Mouse (Mus musculus) kidney, adult 2 months (tissue): ENCODE measurements around the gene Gpm6b.

Experiments
- CTCF ChIP-seq: fragments of 200-500 bp; conservative IDR thresholded peaks from 2 replicates; pipeline ENCODE4 v1.5.1; 2011; ENCODE audit warnings: low read depth, mild to moderate bottlenecking, control low read depth, low read length, moderate library complexity, mixed read lengths; ENCODE audit not compliant: insufficient read depth, insufficient read length
- POLR2A ChIP-seq: fragments of 200-500 bp; IDR thresholded peaks from one replicate; pipeline ENCODE4 v1.6.1; 2011; ENCODE audit warnings: low read depth, low read length, control low read depth

- TF ChIP-seq CTCF (no peak), POLR2A (no peak)
These were observed 105.7 kb downstream of the Gpm6b start for GRCm38 (mm10) chrX:166344228-166345015.
